Mouse (Mus musculus) mouse embryonic stem cell (cell line): ENCODE measurements around the gene Fndc3b.

Source experiments
- in situ Hi-C, 2 experiments: fragments of 300-500 bp; cut with MboI; formaldehyde crosslinking; loops; 1 replicate in 1 of 2; 3 replicates in 1 of 2; pipeline ENCODE4 v1.14.3; 2019 to 2020; ENCODE audit warnings: low sequenced_read_pairs in 2 of 2, low pct_unique_long_range_greater_than_20kb in 1 of 2, mixed read lengths in 1 of 2; ENCODE audit not compliant: unreplicated experiment in 1 of 2

Gene Fndc3b

GRCm38 (mm10) chr3:27710648-27711428 is at the start of gene Fndc3b:
Gene Fndc3b (minus strand): TSS chr3:27711307.
- in situ Hi-C loops, result no loop called here

- in situ Hi-C loops, result no loop called here
These were observed 49.2 kb upstream of the Fndc3b start for GRCm38 (mm10) chr3:27760278-27760677.

- in situ Hi-C loops, result no loop called here
These were observed 47.9 kb upstream of the Fndc3b start for GRCm38 (mm10) chr3:27758976-27759375.

- in situ Hi-C loops, result no loop called here
These were observed 40.5 kb upstream of the Fndc3b start for GRCm38 (mm10) chr3:27751657-27752056.

- in situ Hi-C loops, result no loop called here
These were observed 40.0 kb upstream of the Fndc3b start for GRCm38 (mm10) chr3:27751156-27751555.

GRCm38 (mm10) chr3:27745651-27746050 is 34.5 kb upstream of the Fndc3b start:
- in situ Hi-C loops, result no loop called here

- in situ Hi-C loops, result no loop called here
These were observed 33.6 kb upstream of the Fndc3b start for GRCm38 (mm10) chr3:27744754-27745153.

- in situ Hi-C loops, result no loop called here
These were observed 32.4 kb upstream of the Fndc3b start for GRCm38 (mm10) chr3:27743271-27744145.

- in situ Hi-C loops, result no loop called here
These were observed 31.0 kb upstream of the Fndc3b start for GRCm38 (mm10) chr3:27742124-27742523.

GRCm38 (mm10) chr3:27740136-27740535 is 29.0 kb upstream of the Fndc3b start:
- in situ Hi-C loops, result no loop called here

GRCm38 (mm10) chr3:27736180-27736579 is 25.1 kb upstream of the Fndc3b start:
- in situ Hi-C loops, result no loop called here

GRCm38 (mm10) chr3:27735113-27735512 is 24.0 kb upstream of the Fndc3b start:
- in situ Hi-C loops, result no loop called here

- in situ Hi-C loops, result no loop called here
These were observed 18.0 kb upstream of the Fndc3b start for GRCm38 (mm10) chr3:27728798-27729782.

- in situ Hi-C loops, result no loop called here
These were observed 17.1 kb upstream of the Fndc3b start for GRCm38 (mm10) chr3:27728176-27728575.

- in situ Hi-C loops, result no loop called here
These were observed 14.6 kb upstream of the Fndc3b start for GRCm38 (mm10) chr3:27725752-27726151.

GRCm38 (mm10) chr3:27724208-27724607 is 13.1 kb upstream of the Fndc3b start:
- in situ Hi-C loops, result no loop called here

GRCm38 (mm10) chr3:27718829-27719365 is 7.8 kb upstream of the Fndc3b start:
- in situ Hi-C loops, result no loop called here

GRCm38 (mm10) chr3:27713971-27714370 is 2.9 kb upstream of the Fndc3b start:
- in situ Hi-C loops, result no loop called here
